Mouse (Mus musculus) cerebellum, postnatal 4 days (tissue): ENCODE results near the gene Abcb4.
"Not testable (repeated sequence)": the region's sequence is repeated elsewhere in the genome, so short reads cannot be mapped to it uniquely, and the experiment has no call there.

Experiments used
- DNase-seq, 2 experiments: peaks; one replicate each; pipeline ENCODE4 v3.0.0; 2022; ENCODE audit warnings: low spot score in 2 of 2, mixed read lengths in 1 of 2

Gene Abcb4

DNA sequence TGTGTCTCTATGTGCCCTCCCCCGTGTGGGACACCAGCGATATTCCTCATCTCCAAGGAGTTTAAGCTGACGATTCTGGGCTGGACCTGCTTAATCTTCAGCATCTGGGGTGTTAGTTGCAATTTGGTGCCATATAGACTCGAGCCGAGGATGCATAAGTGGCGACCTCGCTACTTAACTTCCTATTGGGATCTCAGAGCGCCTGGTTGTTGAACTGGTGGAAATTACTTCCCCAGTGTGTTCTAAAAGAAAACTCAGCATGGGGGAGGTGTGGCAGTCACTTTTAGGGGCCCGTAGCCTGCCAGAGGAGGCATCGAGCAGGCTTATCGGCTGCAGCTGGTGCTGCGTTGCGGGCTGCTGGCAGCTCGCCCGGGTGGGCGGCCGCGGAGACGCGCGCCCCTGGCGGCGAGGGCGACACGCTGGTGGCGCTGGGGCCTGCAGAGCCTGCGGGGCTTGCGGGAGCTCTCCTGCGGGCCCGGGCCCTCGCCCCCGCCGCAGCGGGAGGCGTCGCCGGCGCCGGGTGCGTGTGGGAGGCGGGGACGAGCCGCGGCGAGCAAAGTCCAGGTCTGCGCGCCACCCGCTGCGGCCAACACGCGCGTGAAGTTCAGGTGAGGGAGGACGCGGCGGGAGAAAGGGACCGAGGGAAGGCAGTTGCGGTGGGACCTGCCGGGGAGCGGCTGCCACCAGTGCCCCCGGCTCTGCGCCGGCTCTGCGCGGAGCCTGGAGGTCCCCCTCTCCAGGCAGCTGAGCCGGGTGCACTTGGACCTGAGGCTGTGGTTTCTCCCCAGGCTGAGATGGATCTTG is at the start of gene Abcb4:
Gene Abcb4, plus strand, starts transcription at position 418 of the 804 bp plus-strand sequence.
- DNase-seq: peak in 1 of 2 experiments; percentile 75

- not testable (repeated sequence) for DNase-seq
Observed at GRCm38 (mm10) chr5:8848607-8849575, 44.6 kb upstream of the Abcb4 start.

DNA sequence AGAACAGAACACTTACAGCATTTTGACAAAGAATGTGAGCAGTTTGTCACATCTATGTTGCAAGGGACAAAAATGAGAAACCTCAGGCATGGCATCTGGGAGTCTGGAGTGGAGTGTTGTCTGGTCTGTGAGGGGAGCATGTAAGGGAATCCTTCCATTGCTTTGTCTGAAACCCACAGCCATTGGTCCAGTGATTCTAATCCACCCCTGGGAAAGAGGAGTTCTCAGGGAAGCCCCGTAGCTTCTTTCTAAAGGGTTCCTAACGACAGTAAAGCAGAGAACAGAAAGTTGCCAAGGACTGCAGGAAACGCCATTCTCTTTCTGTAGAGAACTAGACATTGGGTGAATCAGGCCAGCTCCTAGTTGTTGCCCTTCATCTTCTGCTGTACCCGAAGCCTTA is 42.7 kb upstream of the Abcb4 start:
- DNase-seq: no peak

DNA sequence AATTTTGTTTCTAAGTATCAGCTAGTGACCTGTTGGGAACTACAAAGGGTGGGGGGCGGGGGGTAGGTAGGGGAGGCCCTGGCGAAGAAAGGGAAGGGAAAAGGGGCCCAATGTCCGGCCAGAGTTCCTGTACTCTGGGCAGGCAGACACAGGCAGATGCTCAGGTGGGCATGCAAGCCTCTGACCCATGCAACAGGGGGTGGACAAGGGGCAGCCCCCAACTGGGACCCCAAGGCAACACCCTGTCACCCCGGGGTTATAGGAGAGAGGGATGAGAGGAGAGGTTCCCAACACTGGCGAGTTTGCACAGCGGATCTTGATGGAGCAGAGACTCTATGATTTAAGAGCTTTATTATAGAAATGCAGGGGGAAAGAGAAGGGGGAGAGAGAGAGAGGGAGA is 36.3 kb upstream of the Abcb4 start:
- DNase-seq: no peak

DNA sequence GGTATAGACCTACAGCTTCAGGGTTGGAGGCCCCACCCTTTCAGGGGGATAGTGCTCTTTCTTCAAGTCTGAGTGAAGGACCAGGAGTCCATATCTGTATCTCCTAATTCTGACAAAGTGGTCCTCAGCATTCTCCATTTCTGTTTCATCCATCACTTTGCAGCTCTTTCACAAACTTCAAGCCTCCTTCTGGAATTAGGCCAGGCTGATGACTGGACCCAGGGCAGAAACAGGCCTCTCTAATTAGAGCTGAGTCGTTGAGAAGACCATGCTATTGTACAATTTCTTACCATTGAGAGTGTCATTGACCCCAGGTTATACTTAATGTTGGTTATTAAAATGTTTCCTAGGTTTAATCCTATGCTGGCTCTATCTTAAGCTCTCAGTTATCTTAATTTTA is 31.7 kb upstream of the Abcb4 start:
- DNase-seq: no peak

GRCm38 (mm10) chr5:8863580-8864337 is 29.8 kb upstream of the Abcb4 start:
- DNase-seq: no peak

DNA sequence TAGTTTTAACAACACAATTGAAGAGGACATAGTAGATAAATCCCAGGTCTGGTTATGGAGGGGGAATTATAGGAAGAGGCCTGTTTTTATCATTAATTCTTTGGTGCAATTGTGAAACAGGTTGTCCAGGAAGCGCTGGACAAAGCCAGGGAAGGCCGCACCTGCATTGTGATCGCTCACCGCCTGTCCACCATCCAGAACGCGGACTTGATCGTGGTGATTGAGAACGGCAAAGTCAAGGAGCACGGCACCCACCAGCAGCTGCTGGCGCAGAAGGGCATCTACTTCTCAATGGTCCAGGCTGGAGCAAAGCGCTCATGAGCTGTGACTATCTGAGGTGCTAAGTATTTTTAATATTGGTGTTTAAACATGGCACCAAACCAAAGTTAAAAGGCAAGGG is 27.9 kb upstream of the Abcb4 start:
- DNase-seq: not testable (repeated sequence)

DNA sequence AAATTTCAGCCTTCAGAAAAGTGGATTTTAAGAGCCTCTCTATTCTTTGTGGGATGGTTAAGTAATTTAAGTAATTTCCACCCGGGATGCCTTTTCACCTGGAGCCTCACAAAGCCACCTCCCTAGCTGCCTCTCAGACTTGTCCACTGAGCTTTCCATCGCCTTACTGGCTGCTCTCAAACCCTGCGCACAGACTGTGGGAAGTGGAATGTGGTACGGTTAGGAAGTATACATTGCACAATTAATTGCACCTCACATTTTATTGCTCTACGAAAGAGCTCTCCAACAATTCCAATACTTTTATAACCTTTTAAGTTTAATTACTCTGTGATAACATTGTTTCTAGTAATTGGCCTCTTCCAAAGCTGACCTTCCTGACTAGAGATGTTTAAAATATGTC is 27.2 kb upstream of the Abcb4 start:
- DNase-seq: no peak

- DNase-seq: peak in 1 of 2 experiments; percentile 3
Observed at GRCm38 (mm10) chr5:8868019-8868418, 25.5 kb upstream of the Abcb4 start.

DNA sequence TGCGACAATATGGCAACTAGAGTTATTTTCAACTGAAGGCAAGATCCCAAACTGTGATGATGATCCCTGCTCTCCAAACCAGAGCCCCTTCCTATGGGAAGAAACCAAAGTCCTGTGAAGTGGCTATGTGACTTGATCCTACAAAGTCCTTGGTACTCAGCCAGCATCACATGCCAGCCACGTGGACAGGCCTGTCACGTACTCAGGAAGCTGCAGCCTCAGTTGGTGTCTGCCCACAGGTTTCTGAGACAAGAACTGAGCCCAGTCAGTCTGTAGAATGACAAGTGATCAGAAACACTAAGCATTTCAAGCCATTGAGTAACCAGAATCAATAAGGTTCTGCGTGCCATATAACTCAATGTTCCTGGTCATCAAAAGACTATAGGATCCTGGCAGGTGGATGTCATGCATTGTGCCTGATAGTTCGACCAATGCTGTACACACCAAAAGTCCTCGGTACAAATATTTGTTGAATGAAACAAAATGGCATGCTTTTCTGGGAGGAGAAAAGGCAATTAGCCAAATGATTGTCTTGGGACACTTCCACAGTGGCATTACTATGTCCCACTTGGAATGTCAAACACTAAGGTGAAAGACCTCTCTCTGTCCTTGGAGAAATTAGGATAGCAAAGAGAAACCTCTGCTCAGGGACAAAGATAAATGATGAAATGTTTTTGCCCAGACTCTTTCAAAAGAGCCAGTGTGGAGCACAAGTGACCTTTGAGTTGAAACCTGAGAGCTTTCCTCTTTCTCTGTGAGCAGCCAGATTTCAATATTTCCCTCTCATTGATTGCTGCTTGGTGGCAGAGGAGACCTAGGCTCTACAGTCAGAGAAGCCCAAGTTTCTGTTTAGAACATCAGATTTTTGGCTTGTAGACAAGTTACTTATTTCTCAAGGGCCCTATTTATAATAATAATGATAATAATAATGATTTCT is 20.3 kb upstream of the Abcb4 start:
- no peak for DNase-seq

DNA sequence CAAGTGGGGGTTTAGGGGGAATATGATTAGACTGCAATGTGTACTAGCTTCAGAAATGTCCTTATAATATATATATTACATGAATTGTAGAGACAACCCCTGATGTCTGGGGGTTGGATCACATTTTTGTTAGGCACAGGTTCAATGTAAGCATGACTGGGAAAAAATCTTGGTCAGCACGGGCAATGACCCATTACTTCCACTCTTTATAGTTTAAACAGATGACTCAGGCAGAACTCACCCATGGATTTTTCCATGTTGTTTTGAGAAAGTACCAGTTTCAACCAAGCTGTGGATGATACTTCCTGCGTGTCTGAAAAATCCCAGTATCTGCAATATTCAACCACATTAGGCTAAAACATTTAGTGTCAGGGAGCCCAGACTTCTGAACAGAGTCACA is 16.4 kb upstream of the Abcb4 start:
- DNase-seq: no peak

- no peak for DNase-seq
Observed at GRCm38 (mm10) chr5:8877800-8878199, 15.7 kb upstream of the Abcb4 start.

- no peak for DNase-seq
Observed at GRCm38 (mm10) chr5:8885837-8886236, 7.7 kb upstream of the Abcb4 start.

DNA sequence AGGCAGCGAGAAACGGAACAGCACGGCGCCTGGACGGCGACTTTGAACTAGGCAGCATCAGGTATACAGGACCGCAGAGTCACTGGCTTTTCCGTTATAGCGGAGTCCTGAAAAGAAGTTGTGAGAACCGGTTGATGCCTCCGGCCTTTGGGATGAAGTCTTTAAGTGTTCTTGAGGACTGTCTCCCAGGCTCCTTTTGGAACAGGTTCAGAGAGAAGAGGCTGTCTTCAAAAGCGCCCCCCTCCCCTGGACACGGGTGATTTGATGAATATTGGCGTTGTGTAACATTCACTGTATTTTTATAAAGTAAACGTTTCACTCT is 548 bp downstream of the Abcb4 start:
- DNase-seq: no peak

DNA sequence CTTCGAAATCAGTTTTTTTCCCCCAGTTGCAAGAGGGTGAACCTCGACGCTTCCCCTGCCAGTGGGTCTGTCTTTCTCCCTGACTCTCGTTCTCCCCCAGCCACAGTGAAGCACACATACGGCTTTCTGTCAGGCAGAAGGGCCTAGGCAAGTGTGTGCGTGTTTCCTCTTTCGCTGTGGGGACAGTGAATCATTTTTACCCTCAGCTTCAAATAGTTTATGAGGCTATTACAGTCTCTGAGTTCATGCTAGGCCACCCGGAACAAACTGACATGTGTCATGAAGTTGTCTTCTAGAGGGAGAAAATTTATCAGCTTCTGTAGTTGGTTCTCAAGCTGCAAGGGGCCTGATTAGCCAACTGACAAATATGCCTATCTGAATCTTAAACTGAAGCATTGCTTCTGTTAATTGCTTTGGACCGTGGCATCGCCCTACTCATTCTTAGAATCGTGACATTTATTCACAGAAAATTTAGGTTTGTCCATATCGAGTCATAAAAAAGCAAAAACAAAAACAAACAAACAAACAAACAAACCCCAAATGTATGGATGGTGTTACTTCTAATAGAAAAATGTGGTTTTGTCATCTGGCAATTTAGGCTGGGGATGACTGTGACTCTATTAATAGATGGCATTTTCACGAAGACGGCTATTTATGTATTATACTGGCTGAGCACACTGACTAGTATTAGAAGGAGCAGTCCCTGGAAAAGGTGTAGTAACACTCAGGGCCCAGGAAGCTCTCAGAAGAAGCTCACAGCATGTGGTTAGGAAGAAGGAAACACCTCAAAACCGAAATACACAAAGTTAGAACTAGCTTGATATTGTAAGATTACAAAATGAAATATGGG is 1.3 kb downstream of the Abcb4 start:
- DNase-seq: no peak

- no peak for DNase-seq
Observed at GRCm38 (mm10) chr5:8896198-8896597, 2.7 kb downstream of the Abcb4 start.

DNA sequence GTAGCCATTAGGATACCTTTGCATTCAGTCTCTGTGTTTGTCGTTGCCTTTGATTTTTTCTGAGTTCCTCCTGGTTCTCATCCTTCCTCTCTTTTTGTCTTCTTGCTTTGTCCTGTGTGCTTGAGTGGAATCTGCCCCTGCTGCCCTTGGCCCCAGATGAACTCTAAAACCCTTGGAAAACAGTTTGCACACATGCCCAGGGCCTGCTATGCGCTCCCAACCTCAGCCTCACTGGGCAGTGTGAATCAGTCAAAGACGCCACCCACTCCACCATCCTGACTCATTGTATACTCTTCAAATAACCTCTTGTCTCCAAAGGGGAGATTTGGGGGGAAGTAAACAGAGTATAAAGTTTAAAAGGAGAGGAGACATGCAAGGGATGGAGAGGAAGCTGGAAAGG is 4.7 kb downstream of the Abcb4 start:
- no peak for DNase-seq

DNA sequence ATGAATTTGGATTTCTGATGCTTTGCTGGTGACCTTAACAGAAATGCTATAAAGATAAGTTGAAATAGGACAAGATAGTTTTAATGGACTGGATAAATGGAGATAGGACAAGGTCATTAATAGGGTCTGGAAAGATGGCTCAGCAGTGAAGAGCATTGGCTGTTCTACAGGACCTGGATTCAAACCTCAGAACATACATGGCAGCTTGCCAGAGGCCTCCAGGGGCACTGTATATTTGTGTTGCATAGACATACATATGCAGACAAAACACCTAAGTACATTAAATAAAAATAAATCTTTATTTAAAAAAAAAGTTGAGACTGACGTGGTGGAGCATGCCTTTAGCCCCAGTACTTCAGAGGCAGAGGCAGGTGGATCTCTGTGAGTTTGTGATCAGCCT is 7.5 kb downstream of the Abcb4 start:
- no peak for DNase-seq

GRCm38 (mm10) chr5:8902141-8902817 is 8.8 kb downstream of the Abcb4 start:
- no peak for DNase-seq
